Mouse (Mus musculus) right cerebral cortex, adult 2 months (tissue): Measurements from ENCODE around the gene Hook2.

ENCODE experiments used
- DNase-seq, 2 experiments: peaks; one replicate each; pipeline ENCODE4 v3.0.0; 2021 to 2022; ENCODE audit warnings: low spot score in 2 of 2

Hook2 gene

DNA sequence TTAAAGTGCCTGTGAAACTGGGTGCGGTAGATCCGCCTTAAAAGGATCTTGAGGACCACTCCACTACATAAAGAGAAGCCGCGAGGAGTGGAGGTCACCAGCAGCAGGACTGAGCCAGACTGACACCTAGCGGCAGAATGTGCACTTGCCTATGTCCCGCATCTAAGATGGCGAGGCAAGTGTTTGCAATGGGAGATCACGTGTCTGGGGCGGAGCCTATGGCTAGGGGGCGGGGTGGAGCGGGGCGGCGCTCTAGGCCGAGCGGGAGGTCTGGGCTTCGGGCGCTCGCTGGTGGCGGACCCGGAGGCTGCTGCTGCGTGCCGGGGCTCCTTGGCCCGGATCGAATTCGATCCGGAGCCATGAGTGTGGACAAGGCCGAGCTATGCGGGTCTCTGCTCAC lies at the start of gene Hook2:
Gene Hook2, plus strand, starts transcription at position 255 of the 400 bp plus-strand sequence.
- DNase-seq = peak; percentile 97 to 99

DNA sequence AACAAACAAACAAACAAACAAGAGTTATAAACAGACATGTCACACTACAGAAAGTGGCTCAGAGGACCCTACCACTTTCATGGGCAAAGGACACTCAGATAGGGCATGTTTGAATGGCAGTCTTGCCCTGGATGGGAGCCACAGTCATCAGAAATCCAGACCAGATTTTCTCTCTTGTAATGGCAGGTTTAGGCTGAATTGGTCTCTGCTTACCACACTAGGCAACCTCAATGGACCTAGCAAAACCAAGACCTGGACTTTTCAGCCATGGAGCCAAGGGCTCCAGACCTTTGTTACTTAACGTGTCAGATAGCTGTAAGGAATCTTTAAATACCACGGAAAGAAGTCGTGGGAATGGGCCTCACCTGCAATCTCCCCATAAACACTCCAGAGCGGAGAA lies 46.7 kb upstream of the Hook2 start:
- DNase-seq = no peak

- DNase-seq = peak; percentile 70 to 79
Observed at GRCm38 (mm10) chr8:84944478-84945160, 45.8 kb upstream of the Hook2 start.

DNA sequence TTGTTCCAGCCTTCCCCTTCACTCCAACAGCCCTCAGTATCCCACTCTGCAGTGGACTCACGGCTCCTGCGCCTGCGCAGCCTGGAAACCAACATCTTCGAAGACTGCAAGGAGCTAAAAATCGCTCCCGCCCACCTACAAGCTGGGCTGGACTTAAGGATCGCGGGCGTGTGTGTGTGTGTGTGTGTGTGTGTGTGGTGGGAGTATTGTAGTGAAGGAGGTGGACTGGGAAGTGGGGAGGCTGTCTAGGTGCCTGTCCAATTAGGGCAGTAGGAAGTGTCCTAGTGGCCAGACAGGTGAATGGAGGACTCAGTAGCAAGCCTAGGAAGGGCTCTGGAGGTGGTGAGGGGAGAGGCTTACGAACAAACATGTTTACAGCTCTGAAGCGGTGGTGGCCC lies 45.2 kb upstream of the Hook2 start:
- peak; percentile 84 to 88 for DNase-seq

- no peak for DNase-seq
Observed at GRCm38 (mm10) chr8:84945633-84946527, 44.5 kb upstream of the Hook2 start.

DNA sequence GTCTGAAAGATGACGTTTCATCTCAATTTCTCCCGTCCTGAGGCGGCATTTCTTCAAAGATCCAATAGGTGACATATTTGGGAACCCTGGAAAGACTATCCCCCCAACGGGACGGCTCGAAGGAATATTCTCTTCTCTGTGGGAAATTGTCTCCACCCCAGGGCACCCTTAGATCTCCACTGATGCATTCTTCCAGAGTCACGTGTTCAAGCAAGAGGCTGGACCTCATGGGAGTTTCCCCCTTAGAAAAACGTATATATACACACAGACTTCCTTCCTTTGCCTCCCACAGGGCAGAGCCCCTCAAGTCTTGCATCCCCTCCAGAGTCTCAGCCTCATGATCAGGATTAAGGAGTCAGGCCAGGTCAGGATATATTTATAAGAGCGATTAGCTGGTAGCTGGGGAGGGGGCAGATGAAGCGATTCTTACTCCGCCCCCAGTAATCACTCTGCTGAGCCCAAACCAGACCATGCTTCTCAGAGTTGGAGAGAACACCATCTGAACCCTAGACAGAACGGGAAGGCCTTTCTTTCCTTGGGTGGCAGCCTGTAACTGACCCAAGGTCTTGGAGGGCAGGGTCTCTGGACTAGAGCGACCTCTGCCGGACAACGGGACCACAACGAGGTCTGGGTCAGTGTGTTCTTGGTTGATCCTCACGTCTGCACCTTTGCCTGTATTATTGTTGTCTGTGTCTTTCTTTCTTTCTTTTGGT lies 43.7 kb upstream of the Hook2 start, which contains the start of gene Rtbdn:
Gene Rtbdn, plus strand, starts transcription at position 464 of the 713 bp plus-strand sequence.
- DNase-seq = no peak

- no peak for DNase-seq
Observed at GRCm38 (mm10) chr8:84947241-84947545, 43.2 kb upstream of the Hook2 start.

DNA sequence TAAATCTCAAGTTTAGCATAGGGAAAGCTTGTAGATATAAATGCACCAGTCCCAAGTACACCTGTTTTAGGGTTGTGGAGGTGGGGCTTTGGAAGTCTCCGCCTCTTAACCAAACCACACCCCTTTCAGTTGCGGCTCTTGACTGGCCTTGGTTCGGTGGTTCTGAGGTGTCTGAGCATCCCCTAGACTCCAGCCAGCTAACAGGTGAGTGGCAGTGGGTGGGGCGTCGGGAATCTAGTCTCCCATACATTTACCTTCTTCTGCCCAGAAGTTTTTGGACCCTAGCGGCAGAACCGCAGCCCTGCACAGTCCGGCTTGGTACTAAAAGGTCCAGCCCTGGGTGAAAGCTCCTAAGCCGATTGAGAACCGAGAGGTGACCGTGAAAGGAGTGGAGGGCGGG lies 40.6 kb upstream of the Hook2 start:
- no peak for DNase-seq

GRCm38 (mm10) chr8:84952612-84953255 lies 37.7 kb upstream of the Hook2 start:
- no peak for DNase-seq

DNA sequence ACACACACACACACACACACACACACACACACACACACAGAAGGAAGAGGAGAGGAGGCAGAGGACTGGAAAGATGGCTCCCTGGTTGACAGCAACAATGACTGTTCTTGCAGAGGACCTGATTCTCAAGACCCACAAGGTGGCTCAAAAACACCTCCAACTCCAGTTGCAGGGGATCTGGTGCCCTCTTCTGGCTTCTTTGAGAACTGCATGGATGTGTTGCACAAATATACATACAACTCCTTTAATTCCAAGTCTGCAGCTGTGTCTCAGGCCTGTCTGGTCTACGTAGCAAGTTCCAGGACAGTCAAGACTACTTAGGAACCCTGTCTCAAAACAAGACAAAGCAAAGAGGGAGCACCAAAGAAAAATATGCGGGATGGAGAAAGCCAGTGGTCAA lies 33.6 kb upstream of the Hook2 start:
- peak; percentile 88 to 89 for DNase-seq

DNA sequence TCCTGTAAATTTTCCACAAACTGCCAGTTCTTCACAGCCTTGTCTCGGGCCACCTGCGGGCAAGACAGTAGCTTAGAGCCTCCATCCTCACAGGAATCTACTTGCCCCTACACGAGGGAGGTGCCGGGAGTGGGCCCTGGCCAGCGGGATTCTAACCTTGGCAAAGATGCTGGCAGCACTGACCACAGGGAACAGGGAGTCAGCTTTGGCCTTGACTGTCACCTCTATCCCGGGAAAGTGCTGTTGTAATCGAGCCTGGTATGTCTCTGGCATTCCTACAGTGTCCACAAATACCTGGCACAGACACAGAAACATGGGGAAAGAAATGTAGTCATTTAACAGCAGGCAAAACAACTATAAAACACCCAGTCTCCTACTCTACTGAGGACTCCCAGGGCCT lies 30.6 kb upstream of the Hook2 start:
- DNase-seq = no peak

- DNase-seq = no peak
Observed at GRCm38 (mm10) chr8:84963952-84964351, 26.5 kb upstream of the Hook2 start.

DNA sequence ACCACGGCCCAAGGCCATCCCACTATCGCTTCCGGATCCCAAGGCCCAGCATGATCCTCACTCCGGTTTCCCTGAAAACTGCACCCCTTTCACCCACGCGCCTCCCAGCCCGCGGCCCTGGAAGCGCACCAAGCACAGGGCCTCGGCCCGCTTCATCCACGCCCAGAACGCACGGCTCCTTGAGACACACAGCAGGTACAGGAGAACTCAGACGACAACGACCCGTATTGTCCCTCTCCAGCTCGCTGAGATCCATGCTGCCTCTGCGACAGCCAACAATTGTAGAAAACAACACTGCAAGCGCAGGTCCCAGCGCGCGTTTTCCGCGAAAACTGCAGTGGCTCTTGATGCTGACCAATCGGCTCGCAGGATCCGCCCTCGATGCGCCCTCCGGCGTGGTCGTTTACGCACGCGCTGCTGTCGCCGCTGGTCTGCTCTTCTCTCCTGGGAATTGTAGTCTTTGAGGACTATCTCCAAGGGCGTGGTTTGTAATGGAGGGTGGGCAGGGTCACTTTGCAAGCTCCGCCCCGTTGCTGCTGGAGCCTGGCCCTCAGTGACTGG lies 24.6 kb upstream of the Hook2 start:
- peak; percentile 93 to 94 for DNase-seq

DNA sequence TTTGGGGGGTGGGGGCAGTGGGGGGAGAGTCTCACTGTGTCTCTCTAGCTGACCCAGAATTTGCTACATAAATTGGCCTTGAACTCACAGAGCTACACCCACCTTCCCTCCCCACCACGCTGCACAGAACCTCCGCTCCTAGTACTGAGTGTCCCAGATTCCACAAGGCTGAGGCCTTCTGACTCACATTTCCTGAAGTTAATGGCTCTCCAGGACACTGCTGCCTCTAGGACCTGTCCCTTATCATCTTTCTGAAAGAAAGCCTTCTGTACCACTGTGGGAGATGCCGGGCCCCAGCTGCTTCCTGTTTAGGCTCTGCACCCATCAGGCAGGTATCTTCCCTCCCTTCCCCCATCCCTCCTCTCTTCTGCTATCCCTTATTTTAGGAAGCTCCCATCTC lies 23.8 kb upstream of the Hook2 start:
- DNase-seq = no peak

GRCm38 (mm10) chr8:84967532-84968304 lies 22.7 kb upstream of the Hook2 start:
- no peak for DNase-seq

- no peak for DNase-seq
Observed at GRCm38 (mm10) chr8:84968650-84969049, 21.8 kb upstream of the Hook2 start.

DNA sequence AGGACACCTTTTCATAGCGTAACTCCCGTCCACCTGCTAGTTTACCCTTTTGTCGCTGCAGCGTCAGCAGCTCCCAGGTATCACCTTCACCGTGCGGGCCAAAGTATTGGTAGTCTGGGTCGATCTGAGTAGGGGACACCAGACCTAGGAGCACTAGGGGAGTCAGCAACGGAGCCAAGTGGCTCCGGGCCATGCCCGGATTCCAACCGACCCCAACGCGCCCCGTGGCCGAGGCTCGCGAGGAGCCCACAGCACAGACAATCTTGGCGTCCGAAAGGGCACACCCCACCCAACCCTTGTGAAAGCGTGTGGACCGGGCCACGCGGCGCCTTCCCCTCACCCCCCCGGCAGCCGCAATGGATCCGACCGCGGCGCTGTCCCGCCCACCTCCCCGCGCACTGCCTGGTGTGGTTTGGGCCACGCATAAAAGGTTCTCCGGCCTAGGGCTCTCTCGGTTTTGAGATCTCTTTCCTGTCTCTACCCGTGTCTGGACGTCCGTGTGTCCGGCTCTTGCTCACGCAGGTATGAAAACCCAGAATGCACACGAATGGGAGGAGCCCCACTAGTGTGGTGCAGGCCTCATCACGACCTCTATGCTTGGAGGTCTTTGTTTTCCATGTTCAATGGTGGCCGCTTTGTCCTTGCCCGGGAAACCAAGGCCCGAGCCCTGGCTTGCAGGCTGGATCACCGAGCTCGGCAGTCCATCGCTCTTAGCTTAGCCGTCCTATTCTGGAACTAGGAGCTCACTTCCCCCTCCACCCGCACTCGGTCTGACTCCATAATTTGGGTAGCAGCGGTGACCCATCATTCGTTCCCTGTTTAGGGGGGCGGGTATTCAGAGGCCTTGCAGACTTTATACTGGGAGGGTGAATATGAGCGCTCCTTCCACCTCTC lies 20.9 kb upstream of the Hook2 start, which contains the start of the genes Gm49661, Prdx2 and Rnaseh2a:
Gene Gm49661, minus strand, starts transcription at position 193 of the 894 bp plus-strand sequence.
Gene Prdx2, plus strand, starts transcription at position 347 of the 894 bp plus-strand sequence.
Gene Rnaseh2a, minus strand, starts transcription at position 527 of the 894 bp plus-strand sequence.
- peak; percentile 71 to 76 for DNase-seq

GRCm38 (mm10) chr8:84970135-84970790 lies 20.1 kb upstream of the Hook2 start:
- DNase-seq = no peak

DNA sequence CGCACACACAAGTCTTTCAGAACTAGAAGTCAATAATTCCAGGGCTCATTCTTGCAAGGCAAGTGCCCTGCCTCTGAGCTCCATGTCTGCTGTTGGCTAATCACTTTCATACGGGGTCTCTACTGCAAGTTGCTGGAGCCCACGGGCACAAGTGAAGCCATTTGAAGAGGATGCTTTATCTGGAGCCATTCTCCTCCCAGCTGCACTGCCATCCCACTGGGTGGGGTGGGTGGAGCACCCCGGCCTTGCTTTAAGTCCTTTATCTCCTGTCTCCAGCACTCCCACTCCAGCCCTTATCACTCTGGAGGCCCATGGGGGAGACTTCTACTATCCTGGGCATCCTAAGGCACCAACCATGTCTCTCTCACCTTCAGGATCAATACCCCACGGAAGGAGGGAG lies 19.5 kb upstream of the Hook2 start:
- no peak for DNase-seq
